Mouse (Mus musculus): Measurements from ENCODE around the gene Hint2.

The Hint2 gene

GRCm38 (mm10) chr4:43653161-43654015 lies 2.9 kb downstream of the Hint2 start, which contains the start of gene Spag8:
Gene Spag8, minus strand, starts transcription at chr4:43653594.
- peak; percentile 68 for DNase-seq

GRCm38 (mm10) chr4:43652726-43653125 lies 3.5 kb downstream of the Hint2 start:
- DNase-seq, result no peak

GRCm38 (mm10) chr4:43649783-43650182 lies 6.5 kb downstream of the Hint2 start:
- DNase-seq, result no peak

GRCm38 (mm10) chr4:43640491-43640890 lies 15.8 kb downstream of the Hint2 start:
- no peak for DNase-seq

- no peak for DNase-seq
Measured at GRCm38 (mm10) chr4:43640076-43640475, 16.2 kb downstream of the Hint2 start.

GRCm38 (mm10) chr4:43636751-43637150 lies 19.5 kb downstream of the Hint2 start:
- DNase-seq, result no peak

- no peak for DNase-seq
Measured at GRCm38 (mm10) chr4:43634621-43635374, 21.5 kb downstream of the Hint2 start.

- no peak for DNase-seq
Measured at GRCm38 (mm10) chr4:43633736-43634135, 22.5 kb downstream of the Hint2 start.

GRCm38 (mm10) chr4:43633296-43633695 lies 23.0 kb downstream of the Hint2 start:
- DNase-seq, result no peak

GRCm38 (mm10) chr4:43631956-43632920 lies 24.0 kb downstream of the Hint2 start:
- no peak for DNase-seq

GRCm38 (mm10) chr4:43631046-43631955 lies 25.0 kb downstream of the Hint2 start, which contains the start of gene Npr2:
Gene Npr2, plus strand, starts transcription at chr4:43631935.
- peak; percentile 59 for DNase-seq

- no peak for DNase-seq
Measured at GRCm38 (mm10) chr4:43630671-43631045, 25.6 kb downstream of the Hint2 start.

GRCm38 (mm10) chr4:43630030-43630581 lies 26.2 kb downstream of the Hint2 start:
- DNase-seq, result peak; percentile 71

GRCm38 (mm10) chr4:43629106-43629817 lies 27.0 kb downstream of the Hint2 start:
- peak; percentile 43 for DNase-seq

GRCm38 (mm10) chr4:43620146-43620778 lies 36.0 kb downstream of the Hint2 start:
- DNase-seq, result no peak

- DNase-seq, result peak; percentile 45
Measured at GRCm38 (mm10) chr4:43613060-43613730, 43.1 kb downstream of the Hint2 start.

- DNase-seq, result no peak
Measured at GRCm38 (mm10) chr4:43612534-43612933, 43.7 kb downstream of the Hint2 start.

- DNase-seq, result peak; percentile 79
Measured at GRCm38 (mm10) chr4:43604751-43605685, 51.2 kb downstream of the Hint2 start.
